Mouse (Mus musculus) MEL (cell line): Measurements from ENCODE around the gene Tbc1d24. TPM values are rescaled to one million over a fixed set of nuclear protein-coding genes. Genes with fewer than 3 reads are reported as not detected.

Experiments used
- DNase-seq: peaks from one replicate; pipeline ENCODE4 v3.0.0; 2011; ENCODE audit warnings: low read depth, low spot score
- H3K27ac ChIP-seq: 2 replicates; pipeline ENCODE4 v1.5.1; 2012; ENCODE audit warnings: low read depth, mild to moderate bottlenecking, control low read depth, low read length, moderate library complexity; ENCODE audit not compliant: control insufficient read depth
- H3K27me3 ChIP-seq, 2 experiments: fragments of 150-350 bp in 1 of 2; sonication (generic) in 1 of 2; 2 replicates each; pipeline ENCODE4 v1.6.1; 2012; ENCODE audit warnings: low read length in 2 of 2, mild to moderate bottlenecking in 2 of 2, improper control_type of control experiment in 1 of 2, moderate library complexity in 1 of 2; ENCODE audit not compliant: insufficient read depth in 2 of 2, control insufficient read depth in 1 of 2
- H3K36me3 ChIP-seq, 2 experiments: 2 replicates each; pipeline ENCODE4 v1.6.1; 2012 to 2014; ENCODE audit warnings: low read length in 2 of 2, improper control_type of control experiment in 1 of 2, inconsistent platforms in 1 of 2, mild to moderate bottlenecking in 1 of 2; ENCODE audit not compliant: insufficient read depth in 2 of 2, control insufficient read depth in 1 of 2
- H3K4me1 ChIP-seq, 2 experiments: fragments of 150-350 bp in 1 of 2; sonication (generic) in 1 of 2; 2 replicates each; pipeline ENCODE4 v1.6.1; 2012; ENCODE audit warnings: low read length in 2 of 2, improper control_type of control experiment in 1 of 2, mild to moderate bottlenecking in 1 of 2; ENCODE audit not compliant: insufficient read depth in 2 of 2, control insufficient read depth in 1 of 2
- H3K4me3 ChIP-seq, 2 experiments: fragments of 150-350 bp in 1 of 2; sonication (generic) in 1 of 2; 2 replicates each; pipeline ENCODE4 v1.5.1; 2012; ENCODE audit warnings: low read depth in 2 of 2, low read length in 2 of 2, mild to moderate bottlenecking in 2 of 2, moderate library complexity in 2 of 2, control low read depth in 1 of 2, improper control_type of control experiment in 1 of 2; ENCODE audit not compliant: control insufficient read depth in 1 of 2, insufficient read depth in 1 of 2
- H3K79me2 ChIP-seq: 2 replicates; pipeline ENCODE4 v1.6.1; 2012; ENCODE audit warnings: mild to moderate bottlenecking, low read length, moderate library complexity; ENCODE audit not compliant: control insufficient read depth, poor library complexity, insufficient read depth
- H3K9ac ChIP-seq: 2 replicates; pipeline ENCODE4 v1.6.1; 2012; ENCODE audit warnings: low read depth, mild to moderate bottlenecking, control low read depth, low read length, moderate library complexity; ENCODE audit not compliant: control insufficient read depth, poor library complexity, severe bottlenecking
- H3K9me3 ChIP-seq: fragments of 150-350 bp; sonication (generic); replicated peaks from 2 replicates; pipeline ENCODE4 v1.6.1; 2012; ENCODE audit warnings: mild to moderate bottlenecking, low read length, improper control_type of control experiment, moderate library complexity; ENCODE audit not compliant: insufficient read depth
- ELF1 ChIP-seq: IDR thresholded peaks from 2 replicates; pipeline ENCODE4 v1.6.1; 2014; ENCODE audit warnings: low read depth, mild to moderate bottlenecking, inconsistent platforms, low read length, improper control_type of control experiment, moderate library complexity
- ETS1 ChIP-seq: IDR thresholded peaks from 2 replicates; pipeline ENCODE4 v1.6.1; 2012; ENCODE audit warnings: low read depth, mild to moderate bottlenecking, inconsistent platforms, low read length, improper control_type of control experiment, moderate library complexity
- GATA1 ChIP-seq: IDR thresholded peaks from 2 replicates; pipeline ENCODE4 v1.6.1; 2011; ENCODE audit warnings: low read depth, low read length, improper control_type of control experiment
- HCFC1 ChIP-seq: IDR thresholded peaks from 2 replicates; pipeline ENCODE4 v1.6.1; 2012; ENCODE audit warnings: low read depth, mild to moderate bottlenecking, inconsistent platforms, low read length, improper control_type of control experiment, moderate library complexity
- KAT2A ChIP-seq: conservative IDR thresholded peaks from 2 replicates; pipeline ENCODE4 v1.6.1; 2012; ENCODE audit warnings: low read depth, low read length, improper control_type of control experiment, inconsistent platforms
- MAX ChIP-seq: IDR thresholded peaks from 2 replicates; pipeline ENCODE4 v1.6.1; 2011; ENCODE audit warnings: low read length, improper control_type of control experiment
- MAZ ChIP-seq: IDR thresholded peaks from 2 replicates; pipeline ENCODE4 v1.6.1; 2012; ENCODE audit warnings: low read depth, mild to moderate bottlenecking, inconsistent platforms, low read length, improper control_type of control experiment
- MEF2A ChIP-seq: IDR thresholded peaks from 2 replicates; pipeline ENCODE4 v1.6.1; 2014; ENCODE audit warnings: low read depth, mild to moderate bottlenecking, inconsistent platforms, low read length, improper control_type of control experiment; ENCODE audit not compliant: poor library complexity, insufficient replicate concordance, severe bottlenecking; ENCODE audit errors: extremely low read depth
- MXI1 ChIP-seq: IDR thresholded peaks from 2 replicates; pipeline ENCODE4 v1.6.1; 2011; ENCODE audit warnings: mild to moderate bottlenecking, low read depth, low read length, improper control_type of control experiment
- MYC ChIP-seq: IDR thresholded peaks from 2 replicates; pipeline ENCODE4 v1.6.1; 2011; ENCODE audit warnings: low read depth, mild to moderate bottlenecking, low read length, improper control_type of control experiment, moderate library complexity
- NELFE ChIP-seq: IDR thresholded peaks from 2 replicates; pipeline ENCODE4 v1.6.1; 2011; ENCODE audit warnings: low read depth, low read length, improper control_type of control experiment
- NRF1 ChIP-seq: IDR thresholded peaks from 2 replicates; pipeline ENCODE4 v1.6.1; 2014; ENCODE audit warnings: low read depth, mild to moderate bottlenecking, inconsistent platforms, low read length, improper control_type of control experiment, moderate library complexity; ENCODE audit not compliant: poor library complexity, insufficient read depth, severe bottlenecking
- POLR2A ChIP-seq, 2 experiments: IDR thresholded peaks; 2 replicates each; pipeline ENCODE4 v1.6.1; 2011 to 2012; ENCODE audit warnings: low read length in 2 of 2, mild to moderate bottlenecking in 2 of 2, control low read depth in 1 of 2, improper control_type of control experiment in 1 of 2, low read depth in 1 of 2, moderate library complexity in 1 of 2; ENCODE audit not compliant: control insufficient read depth in 1 of 2, insufficient read depth in 1 of 2, poor library complexity in 1 of 2
- POLR2AphosphoS2 ChIP-seq: IDR thresholded peaks from 2 replicates; pipeline ENCODE4 v1.6.1; 2011; ENCODE audit warnings: low read length, improper control_type of control experiment
- RAD21 ChIP-seq: IDR thresholded peaks from 2 replicates; pipeline ENCODE4 v1.6.1; 2011; ENCODE audit warnings: mild to moderate bottlenecking, low read depth, low read length, improper control_type of control experiment
- SIN3A ChIP-seq: IDR thresholded peaks from 2 replicates; pipeline ENCODE4 v1.6.1; 2012; ENCODE audit warnings: low read length, improper control_type of control experiment, inconsistent platforms
- TCF12 ChIP-seq: IDR thresholded peaks from 2 replicates; pipeline ENCODE4 v1.6.1; 2014; ENCODE audit warnings: low read depth, mild to moderate bottlenecking, inconsistent platforms, low read length, improper control_type of control experiment, moderate library complexity
- UBTF ChIP-seq: IDR thresholded peaks from 2 replicates; pipeline ENCODE4 v1.6.1; 2012; ENCODE audit warnings: low read depth, mild to moderate bottlenecking, inconsistent platforms, low read length, improper control_type of control experiment, moderate library complexity, borderline replicate concordance; ENCODE audit not compliant: insufficient read depth
- polyA plus RNA-seq, 2 experiments: library from polyadenylated mRNA; stranded (reverse) in 1 of 2; unstranded in 1 of 2; fragments of >175 nt in 1 of 2; fragments of >200 nt in 1 of 2; gene quantifications; 2 replicates each; pipeline versions ENCODE4 v1.2.1 to v1.2.4; 2012; ENCODE audit warnings: low replicate concordance in 2 of 2, low read depth in 1 of 2; ENCODE audit not compliant: insufficient read length in 2 of 2, insufficient read depth in 1 of 2, missing spikeins in 1 of 2
- total RNA-seq: library from RNA; depleted of rRNA; stranded (reverse); fragments of 300-350 nt; gene quantifications from 2 replicates; pipeline ENCODE4 v1.2.3, GENCODE M21; 2012

Gene Tbc1d24
- total and polyA plus RNA-seq, 3 experiments: 24.3 to 34.2 (median 27.3) TPM

DNA sequence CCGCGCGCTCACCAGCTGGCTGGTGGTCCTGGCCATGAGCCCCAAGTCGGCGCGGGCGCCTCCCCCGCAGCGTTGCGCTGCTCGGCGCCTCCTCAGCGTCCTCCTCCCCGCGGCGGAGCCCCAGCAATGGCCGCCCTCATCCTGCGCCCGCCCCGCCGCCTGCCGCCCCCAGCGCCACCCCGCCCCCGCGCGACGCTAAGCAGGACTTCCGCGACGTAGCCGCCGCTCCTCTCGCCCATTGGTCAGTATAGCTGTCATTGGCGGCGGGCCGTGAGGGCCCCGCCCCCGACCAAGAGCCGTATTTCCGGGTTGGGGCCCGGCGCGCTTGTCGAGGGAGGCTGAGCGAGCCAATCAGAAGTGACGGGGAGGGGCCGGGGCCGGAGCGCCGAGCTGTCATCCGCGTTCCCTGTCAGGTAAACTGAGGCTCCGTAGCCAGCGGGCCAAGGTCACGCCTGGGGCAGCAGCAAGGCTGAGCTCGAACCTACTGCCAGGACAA, 63.9 kb downstream of the Tbc1d24 start:
- DNase-seq: peak; percentile 98
- H3K36me3 ChIP-seq: peaks cover 0 to 16% of the 10 kb centered on the region in 2 experiments; a peak in 2 of 4 replicates
- 0 out of 2 replicates have a peak, but pooled peaks have one; percentile 35 for TF ChIP-seq MEF2A
- no peak for TF ChIP-seq RAD21
- TF ChIP-seq POLR2AphosphoS2: peak; percentile 81
- no peak for TF ChIP-seq ETS1
- peak; percentile 24; the same call in 1 of the 2 replicates for TF ChIP-seq TCF12
- 0 out of 2 replicates have a peak, but pooled peaks have one; percentile 52 for TF ChIP-seq MXI1
- peak; percentile 65 to 73; a peak in 3 of 4 replicates for TF ChIP-seq POLR2A (IDR thresholded peaks at IDR 0.05; ENCODE audit: control insufficient read depth in 1 of 2, insufficient read depth in 1 of 2, low read depth in 1 of 2, low read length in 2 of 2, poor library complexity in 1 of 2)
- TF ChIP-seq SIN3A: peak; percentile 76
- TF ChIP-seq UBTF: no peak
- peak; percentile 90; the same call in 1 of the 2 replicates for TF ChIP-seq MAZ
- TF ChIP-seq MYC: no peak
- TF ChIP-seq NELFE: peak; percentile 82
- TF ChIP-seq HCFC1: peak; percentile 86
- no peak; the same call in 1 of the 2 replicates for TF ChIP-seq KAT2A
- TF ChIP-seq GATA1: no peak
- 0 out of 2 replicates have a peak, but pooled peaks have one; percentile 10 for TF ChIP-seq NRF1
- TF ChIP-seq ELF1: peak; percentile 98
- H3K27me3 ChIP-seq: no peaks in the 10 kb centered on the region
- H3K79me2 ChIP-seq: peaks cover 31% of the 10 kb centered on the region
- peak overlapping the region; percentile 98 for H3K9ac ChIP-seq
- H3K27ac ChIP-seq: peak overlapping the region; percentile 61
- no peaks in the 10 kb centered on the region for H3K9me3 ChIP-seq
- peak overlapping the region; percentile 94 to 100 for H3K4me3 ChIP-seq
- H3K4me1 ChIP-seq: peaks cover 9 to 16% of the 10 kb centered on the region in 2 experiments

GRCm38 (mm10) chr17:24140845-24141424, 64.4 kb downstream of the Tbc1d24 start:
- H3K9me3 ChIP-seq: no peaks in the 10 kb centered on the region
- peak overlapping the region; percentile 94 to 100 for H3K4me3 ChIP-seq
- 0 out of 2 replicates have a peak, but pooled peaks have one; percentile 1 for TF ChIP-seq NRF1
- TF ChIP-seq MEF2A: no peak
- no peak for TF ChIP-seq NELFE
- 0 out of 2 replicates have a peak, but pooled peaks have one; percentile 51 for TF ChIP-seq MAX
- peak; percentile 20 for TF ChIP-seq SIN3A
- TF ChIP-seq MXI1: 0 out of 2 replicates have a peak, but pooled peaks have one; percentile 42
- peak; percentile 58 for DNase-seq
- peaks cover 34% of the 10 kb centered on the region for H3K79me2 ChIP-seq
- H3K36me3 ChIP-seq: peaks cover 0 to 16% of the 10 kb centered on the region in 2 experiments; a peak in 2 of 4 replicates
- H3K27ac ChIP-seq: peak overlapping the region; percentile 61
- H3K27me3 ChIP-seq: no peaks in the 10 kb centered on the region
- peaks cover 9 to 16% of the 10 kb centered on the region in 2 experiments for H3K4me1 ChIP-seq
- peak overlapping the region; percentile 98 for H3K9ac ChIP-seq
